Mouse (Mus musculus) kidney, postnatal 0 days (tissue): ENCODE measurements at regions not wholly inside any gene's neighbourhood (a gene's known extent, or its start where the extent isn't known, plus 50 kb on each side); places are given as distances from the start of the nearest gene placed in this dataset.

Experiments
- ATAC-seq: fragments of 200-750 bp; cut with Nextera tagmentation; replicated peaks from 2 replicates; pipeline ENCODE4 v1.8.0; 2017; ENCODE audit warnings: low read depth, moderate number of reproducible peaks, moderate TSS enrichment, moderate library complexity; ENCODE audit not compliant: low FRiP score
- DNase-seq: peaks from one replicate; pipeline ENCODE4 v3.0.0-alpha.2; 2016; ENCODE audit warnings: low spot score
- H3K27ac ChIP-seq: fragments of 300-500 bp; sonication (generic); 2 replicates; pipeline ENCODE4 v1.5.1; 2014; ENCODE audit warnings: mild to moderate bottlenecking
- H3K27me3 ChIP-seq: fragments of 300-500 bp; sonication (generic); 2 replicates; pipeline ENCODE4 v1.6.1; 2014; ENCODE audit warnings: low read length, mixed read lengths; ENCODE audit not compliant: insufficient read depth
- H3K36me3 ChIP-seq: fragments of 300-500 bp; sonication (generic); 2 replicates; pipeline ENCODE4 v1.6.1; 2014; ENCODE audit warnings: low read length, mixed read lengths; ENCODE audit not compliant: insufficient read depth
- H3K4me1 ChIP-seq: fragments of 300-500 bp; sonication (generic); replicated peaks from 2 replicates; pipeline ENCODE4 v1.6.1; 2014; ENCODE audit warnings: antibody characterized with exemption, low read length, mixed read lengths; ENCODE audit not compliant: insufficient read depth
- H3K4me2 ChIP-seq: fragments of 300-500 bp; sonication (generic); 2 replicates; pipeline ENCODE4 v1.6.1; 2014; ENCODE audit warnings: mild to moderate bottlenecking, low read length, moderate library complexity, mixed read lengths
- H3K4me3 ChIP-seq: fragments of 300-500 bp; sonication (generic); replicated peaks from 2 replicates; pipeline ENCODE4 v1.5.1; 2014; ENCODE audit warnings: low read depth, low read length
- H3K9ac ChIP-seq: fragments of 300-500 bp; sonication (generic); 2 replicates; pipeline ENCODE4 v1.6.1; 2014; ENCODE audit warnings: low read depth, low read length
- H3K9me3 ChIP-seq: fragments of 300-500 bp; sonication (generic); replicated peaks from 2 replicates; pipeline ENCODE4 v1.6.1; 2016; ENCODE audit warnings: low read length, inconsistent platforms, mixed read lengths
- CTCF ChIP-seq: IDR thresholded peaks from 2 replicates; pipeline ENCODE4 v1.5.1; 2016; ENCODE audit warnings: antibody characterized with exemption, low read depth, mild to moderate bottlenecking, moderate library complexity
- WGBS: fragments of 180-500 bp; shearing (Covaris S2); extraction: QIAGEN DNeasy Blood & Tissue Kit; methylation state at CpG from one replicate; pipeline ENCODE4 v1.1.7; 2014; 5-methylcytosine and 5-hydroxymethylcytosine counted together

DNA sequence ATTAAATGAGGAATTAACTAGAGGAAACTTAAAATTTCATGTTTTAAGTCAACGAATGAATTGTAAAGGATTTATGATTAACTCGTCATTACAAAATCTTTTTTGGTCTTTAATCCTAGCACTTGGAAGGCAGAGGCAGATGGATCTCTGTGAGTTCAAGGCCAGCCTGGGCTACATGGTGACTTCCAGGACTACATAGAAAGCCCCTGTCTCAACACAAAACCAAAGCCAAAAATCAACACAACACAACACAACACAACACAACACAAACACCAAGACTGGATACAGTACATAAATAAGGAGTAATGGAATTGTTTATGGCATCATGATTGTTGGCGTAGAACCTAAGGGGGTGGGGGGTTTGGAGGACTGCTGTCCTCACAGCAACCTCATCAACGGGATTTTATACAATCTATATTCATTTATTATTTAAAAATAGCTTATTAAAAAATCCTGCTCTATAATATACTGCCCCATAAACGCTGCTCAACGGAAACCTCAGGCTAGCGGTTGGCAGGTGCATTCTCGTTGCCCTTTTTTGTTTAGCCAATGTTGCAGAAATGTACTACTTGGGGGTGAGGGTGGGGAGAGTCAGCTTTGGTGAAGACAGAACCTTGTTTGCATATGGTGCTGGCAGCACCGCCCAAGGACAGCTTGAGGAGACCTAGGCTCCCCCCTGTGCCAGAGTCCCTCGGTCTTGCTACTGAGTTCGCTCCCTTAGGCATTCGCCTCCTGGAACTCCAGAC is 53.9 kb upstream of the Cpsf6 start:
- Histone ChIP-seq H3K27me3 (no peaks in the 10 kb centered on the region), H3K27ac (no peak overlapping the region), H3K4me1 (peaks cover 8% of the 10 kb centered on the region; the same call in 1 of the 2 replicates), H3K4me3 (no peak overlapping the region), H3K36me3 (no peaks in the 10 kb centered on the region), H3K4me2 (no peak overlapping the region), H3K9me3 (no peaks in the 10 kb centered on the region), H3K9ac (no peak overlapping the region)
- DNase-seq (no peak), ATAC-seq (no peak)
- no peak for TF ChIP-seq CTCF
- 96% methylated on average over 12 of the region's 12 CpGs for WGBS

DNA sequence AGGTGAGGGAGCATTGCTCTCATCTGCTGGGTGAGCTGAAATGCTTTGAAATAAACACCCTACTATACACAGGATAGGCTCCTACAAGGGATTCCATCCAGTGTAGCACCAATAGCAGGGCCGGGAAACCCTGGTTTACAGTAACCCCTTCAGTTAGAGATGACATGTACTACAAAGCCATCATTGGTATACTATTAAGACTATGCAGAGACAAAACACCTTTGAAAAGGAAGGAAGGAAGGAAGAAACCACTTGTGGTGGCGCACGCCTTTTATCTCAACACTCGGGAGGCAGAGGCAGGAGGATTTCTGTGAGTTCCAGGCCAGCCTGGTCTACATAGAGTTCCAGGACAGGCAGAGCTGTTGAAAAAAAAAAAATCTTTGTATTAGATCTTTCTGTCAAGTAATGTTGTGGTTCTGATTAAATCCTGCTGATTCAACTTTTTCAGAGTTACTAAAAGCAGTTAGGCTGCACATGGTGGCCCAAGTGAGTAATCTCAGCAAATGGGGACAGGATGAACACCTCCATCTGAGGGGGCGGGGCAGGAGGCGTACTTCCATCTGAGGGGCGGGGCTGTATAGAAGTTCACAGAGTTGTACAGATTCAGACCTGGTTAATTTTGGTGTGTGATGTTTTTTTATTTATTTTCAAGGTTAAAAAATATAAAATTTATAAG is 53.2 kb upstream of the Cpsf6 start:
- 90% methylated on average over 7 of the region's 7 CpGs for WGBS
- Histone ChIP-seq H3K9ac (no peak overlapping the region), H3K4me2 (peak overlapping the region; percentile 49; the same call in 1 of the 2 replicates), H3K4me3 (no peak overlapping the region), H3K9me3 (no peaks in the 10 kb centered on the region), H3K36me3 (no peaks in the 10 kb centered on the region), H3K27ac (no peak overlapping the region), H3K4me1 (peaks cover 8% of the 10 kb centered on the region; the same call in 1 of the 2 replicates), H3K27me3 (no peaks in the 10 kb centered on the region)
- ATAC-seq (no peak), DNase-seq (no peak)
- TF ChIP-seq CTCF, result no peak

DNA sequence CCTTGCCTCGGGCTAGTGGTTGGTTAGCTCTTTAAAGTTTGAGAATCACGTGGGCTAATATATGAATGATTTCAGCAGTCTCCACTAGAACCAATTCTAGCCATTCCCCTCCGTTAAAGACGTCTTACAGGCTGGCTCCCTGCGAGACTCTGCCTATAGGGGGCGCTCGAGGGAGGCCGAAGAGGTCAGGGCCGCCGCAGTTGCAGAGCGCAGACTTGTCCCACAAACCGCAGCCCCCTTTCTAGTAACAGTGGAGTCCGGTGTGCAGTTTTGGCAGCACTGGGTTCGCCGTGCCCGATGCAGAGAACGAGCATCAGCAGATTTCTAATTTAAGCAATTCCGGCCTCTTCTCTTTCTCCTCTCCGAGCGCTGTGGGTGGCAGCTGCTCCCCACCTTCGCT is 52.6 kb upstream of the Cpsf6 start:
- H3K27ac ChIP-seq, result no peak overlapping the region
- no peaks in the 10 kb centered on the region for H3K9me3 ChIP-seq
- H3K4me3 ChIP-seq, result no peak overlapping the region; the same call in 1 of the 2 replicates
- H3K9ac ChIP-seq, result no peak overlapping the region
- WGBS, result 11% methylated on average over 21 of the region's 21 CpGs
- peak; percentile 84 for DNase-seq
- H3K36me3 ChIP-seq, result no peaks in the 10 kb centered on the region
- H3K4me1 ChIP-seq, result peaks cover 8% of the 10 kb centered on the region; the same call in 1 of the 2 replicates
- peak overlapping the region; percentile 49 for H3K4me2 ChIP-seq
- no peaks in the 10 kb centered on the region for H3K27me3 ChIP-seq
- no peak for ATAC-seq
- peak; percentile 83 for TF ChIP-seq CTCF

DNA sequence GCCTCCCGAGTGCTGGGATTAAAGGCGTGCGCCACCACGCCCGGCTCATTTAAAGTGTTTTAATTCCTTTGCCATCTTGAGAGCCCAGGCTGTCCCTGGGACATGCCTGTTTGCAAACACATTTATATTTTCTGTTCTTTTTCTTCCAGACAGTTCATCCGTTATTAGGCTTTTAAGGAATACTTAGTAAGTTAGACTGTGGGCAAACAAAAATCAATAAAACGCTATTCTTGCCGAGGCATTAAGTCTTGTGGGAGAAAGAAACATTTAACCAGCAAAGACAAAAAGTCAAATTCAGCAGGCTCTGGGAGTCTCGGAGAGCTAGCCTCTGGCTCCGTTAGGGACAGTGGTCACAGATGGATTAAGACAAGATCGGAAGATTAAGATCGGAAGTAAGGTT is 52.0 kb upstream of the Cpsf6 start:
- Histone ChIP-seq H3K4me1 (peaks cover 4% of the 10 kb centered on the region; the same call in 1 of the 2 replicates), H3K27me3 (no peaks in the 10 kb centered on the region), H3K4me2 (peak overlapping the region; percentile 49; the same call in 1 of the 2 replicates), H3K36me3 (no peaks in the 10 kb centered on the region), H3K27ac (no peak overlapping the region), H3K9me3 (no peaks in the 10 kb centered on the region), H3K4me3 (no peak overlapping the region), H3K9ac (no peak overlapping the region)
- ATAC-seq, result no peak
- no peak for DNase-seq
- WGBS, result 67% methylated on average over 12 of the region's 12 CpGs
- no peak for TF ChIP-seq CTCF

DNA sequence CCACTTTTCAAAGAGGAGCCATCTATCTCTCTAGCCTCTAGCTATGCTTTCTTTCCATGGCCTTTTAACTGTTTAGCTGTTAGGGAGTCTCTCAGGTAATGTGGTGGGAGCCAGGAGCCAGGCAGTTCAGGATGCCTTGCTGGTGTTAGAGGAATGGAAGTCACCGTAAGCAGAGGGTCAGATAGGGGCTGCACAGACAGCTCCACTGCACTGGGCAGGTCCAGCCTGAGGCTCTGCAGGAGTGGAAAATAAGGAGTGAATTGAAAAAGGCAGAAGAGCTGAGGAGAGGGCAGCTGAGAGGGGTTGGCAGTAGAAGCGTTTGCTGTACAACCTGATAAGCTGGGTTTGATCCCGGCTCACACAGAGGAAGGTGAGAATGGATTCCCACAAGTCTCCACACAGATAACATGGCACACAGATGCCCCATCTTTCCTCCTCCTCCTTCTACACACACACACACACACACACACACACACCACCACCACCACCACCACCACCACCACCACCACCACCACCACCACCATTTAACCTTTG is 51.3 kb upstream of the Cpsf6 start:
- WGBS, result 96% methylated on average over 3 of the region's 3 CpGs
- no peak for TF ChIP-seq CTCF
- Histone ChIP-seq H3K4me3 (no peak overlapping the region), H3K9me3 (no peaks in the 10 kb centered on the region), H3K36me3 (no peaks in the 10 kb centered on the region), H3K27me3 (no peaks in the 10 kb centered on the region), H3K4me2 (no peak overlapping the region), H3K4me1 (peaks cover 4% of the 10 kb centered on the region; the same call in 1 of the 2 replicates), H3K27ac (no peak overlapping the region), H3K9ac (no peak overlapping the region)
- ATAC-seq (no peak), DNase-seq (no peak)

DNA sequence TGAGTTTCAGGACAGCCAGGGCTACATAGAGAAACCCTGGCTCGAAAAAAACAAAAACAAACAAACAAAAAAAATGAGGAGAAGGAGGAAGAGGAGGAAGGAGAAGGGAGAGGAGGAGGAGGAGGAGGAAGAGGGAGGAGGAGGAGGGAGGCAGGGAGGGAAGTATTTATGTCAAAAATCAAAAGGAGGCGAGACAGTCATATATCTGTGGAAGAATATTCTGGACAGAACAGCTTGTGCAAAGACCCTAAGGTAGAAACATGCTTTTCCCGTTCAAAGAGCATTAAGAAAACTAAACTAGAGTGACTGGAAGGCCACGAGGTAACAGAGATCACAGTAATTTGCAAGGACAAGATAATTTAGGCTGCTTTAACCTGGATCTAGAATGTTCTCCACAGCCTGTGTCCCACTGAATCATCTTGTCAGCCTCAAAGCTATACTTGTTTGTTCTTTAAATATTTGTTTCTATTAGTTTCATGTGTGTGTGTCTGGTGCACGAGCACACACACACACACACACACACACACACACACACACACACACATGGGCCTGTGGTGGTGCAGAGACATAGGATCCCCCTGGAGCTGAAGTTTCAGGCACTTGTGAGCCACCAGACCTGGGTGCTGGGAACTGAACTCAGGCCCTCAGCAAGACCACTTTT is 50.5 kb upstream of the Cpsf6 start:
- Histone ChIP-seq H3K27ac (no peak overlapping the region), H3K4me2 (no peak overlapping the region), H3K4me3 (no peak overlapping the region), H3K27me3 (no peaks in the 10 kb centered on the region), H3K4me1 (no peaks in the 10 kb centered on the region; the same call in 1 of the 2 replicates), H3K9ac (no peak overlapping the region), H3K9me3 (no peaks in the 10 kb centered on the region), H3K36me3 (no peaks in the 10 kb centered on the region)
- 80% methylated on average over 5 of the region's 5 CpGs for WGBS
- no peak for TF ChIP-seq CTCF
- DNase-seq (no peak), ATAC-seq (no peak)
